Mouse (Mus musculus): ENCODE data around the gene 1600015I10Rik.
"Not testable (repeated sequence)": the region's sequence is repeated elsewhere in the genome, so short reads cannot be mapped to it uniquely, and the experiment has no call there.

GRCm38 (mm10) chr6:48901316-48901715 is 28.4 kb upstream of the 1600015I10Rik start:
- not testable (repeated sequence) for TF ChIP-seq CTCF (conservative IDR thresholded peaks at IDR 0.05; ENCODE audit: low read length); POU5F1 (IDR thresholded peaks at IDR 0.05; ENCODE audit: borderline replicate concordance, low read length); NANOG (IDR thresholded peaks at IDR 0.05; ENCODE audit: borderline replicate concordance, low read length)

All from E14TG2a.4 (cell line).